Mouse (Mus musculus): Measurements from ENCODE around the gene Rasl12. TPM values are rescaled to one million over a fixed set of nuclear protein-coding genes. Genes with fewer than 3 reads are reported as not detected.

The Rasl12 gene
- polyA plus RNA-seq, 2 experiments, result 0.04 to 0.12 TPM

DNA sequence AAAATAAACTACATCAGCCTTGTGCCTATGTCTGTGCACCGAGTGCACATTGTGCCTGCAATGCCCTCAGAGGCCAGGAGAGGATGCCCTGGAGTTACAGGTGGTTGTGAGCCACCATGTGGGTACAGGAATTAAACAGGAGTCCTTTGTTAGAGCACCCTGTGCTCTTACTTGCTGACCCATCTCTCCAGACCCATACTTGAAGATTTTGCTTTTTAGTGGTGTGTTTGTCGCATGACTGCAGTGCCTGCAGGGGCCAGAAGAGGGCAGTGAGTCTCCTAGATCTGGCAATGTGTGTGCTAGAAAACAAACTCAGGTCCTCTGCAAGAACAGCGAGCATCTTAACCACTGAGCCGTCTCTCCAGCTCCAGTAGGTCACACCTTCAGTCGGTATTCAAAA lies 35.8 kb downstream of the Rasl12 start:
- H3K27ac ChIP-seq, result no peak overlapping the region
- peaks cover 4% of the 10 kb centered on the region in 2 experiments; a peak in 1 of 4 replicates for H3K4me1 ChIP-seq (replicated peaks; ENCODE audit: control insufficient read depth in 2 of 2, insufficient read depth in 2 of 2, low read length in 1 of 2)
- H3K4me2 ChIP-seq (ENCODE audit: low read depth), result no peak overlapping the region
- H3K4me3 ChIP-seq (ENCODE audit: insufficient read depth in 1 of 2, low read depth in 2 of 2, low read length in 2 of 2), result no peak overlapping the region
- DNase-seq (ENCODE audit: low read depth in 3 of 3, low spot score in 3 of 3), result peak; percentile 36 to 46 (median 45)
- no peaks in the 10 kb centered on the region for H3K36me3 ChIP-seq (replicated peaks; ENCODE audit: control insufficient read depth, insufficient read depth, low read depth)
- ATAC-seq (ENCODE audit: insufficient read depth), result no peak
- no peak overlapping the region for H3K9ac ChIP-seq (replicated peaks)
- no peak for TF ChIP-seq EP300 (IDR thresholded peaks at IDR 0.05; ENCODE audit: low read depth)
- peak; percentile 88 for TF ChIP-seq CTCF (IDR thresholded peaks at IDR 0.05; ENCODE audit: low read depth)
- no peaks in the 10 kb centered on the region for H3K9me3 ChIP-seq (ENCODE audit: control insufficient read depth, low read length)
- 41% methylated on average over 5 of the region's 5 CpGs for WGBS (ENCODE audit: insufficient replicate concordance)
- H3K27me3 ChIP-seq (ENCODE audit: control insufficient read depth, insufficient read depth, low read length), result no peaks in the 10 kb centered on the region

DNA sequence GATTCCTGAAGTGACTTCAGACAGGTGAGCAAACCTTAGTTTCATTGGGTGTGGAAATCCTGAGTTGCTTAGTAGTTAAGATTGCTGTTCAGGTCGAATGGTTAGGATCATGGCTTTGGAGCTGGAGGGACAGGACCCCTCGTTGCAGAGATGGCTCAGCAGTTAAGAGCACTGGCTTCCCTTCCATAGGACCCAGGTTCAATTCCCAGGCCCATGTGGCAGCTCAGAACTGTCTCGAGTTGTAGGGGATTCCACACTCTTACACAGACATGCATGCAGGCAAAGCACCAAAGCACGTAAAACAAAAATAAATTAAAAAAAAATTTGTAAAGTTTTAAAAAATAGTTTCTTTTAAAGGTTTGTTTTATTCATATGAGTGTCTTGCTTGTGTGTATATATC lies 36.9 kb downstream of the Rasl12 start:
- ATAC-seq (ENCODE audit: insufficient read depth), result no peak
- Histone ChIP-seq H3K4me1 (replicated peaks; ENCODE audit: control insufficient read depth in 2 of 2, insufficient read depth in 2 of 2, low read length in 1 of 2) (peaks cover 4% of the 10 kb centered on the region in 2 experiments; a peak in 1 of 4 replicates), H3K9ac (replicated peaks) (no peak overlapping the region), H3K27ac (no peak overlapping the region), H3K9me3 (ENCODE audit: control insufficient read depth, low read length) (no peaks in the 10 kb centered on the region), H3K4me3 (ENCODE audit: insufficient read depth in 1 of 2, low read depth in 2 of 2, low read length in 2 of 2) (no peak overlapping the region), H3K27me3 (ENCODE audit: control insufficient read depth, insufficient read depth, low read length) (no peaks in the 10 kb centered on the region), H3K36me3 (replicated peaks; ENCODE audit: control insufficient read depth, insufficient read depth, low read depth) (no peaks in the 10 kb centered on the region), H3K4me2 (ENCODE audit: low read depth) (no peak overlapping the region; the same call in 1 of the 2 replicates)
- WGBS (ENCODE audit: insufficient replicate concordance), result 62% methylated on average over 4 of the region's 4 CpGs
- DNase-seq (ENCODE audit: low read depth in 3 of 3, low spot score in 3 of 3), result no peak
- no peak for TF ChIP-seq CTCF (IDR thresholded peaks at IDR 0.05; ENCODE audit: low read depth)
- no peak for TF ChIP-seq EP300 (IDR thresholded peaks at IDR 0.05; ENCODE audit: low read depth)

DNA sequence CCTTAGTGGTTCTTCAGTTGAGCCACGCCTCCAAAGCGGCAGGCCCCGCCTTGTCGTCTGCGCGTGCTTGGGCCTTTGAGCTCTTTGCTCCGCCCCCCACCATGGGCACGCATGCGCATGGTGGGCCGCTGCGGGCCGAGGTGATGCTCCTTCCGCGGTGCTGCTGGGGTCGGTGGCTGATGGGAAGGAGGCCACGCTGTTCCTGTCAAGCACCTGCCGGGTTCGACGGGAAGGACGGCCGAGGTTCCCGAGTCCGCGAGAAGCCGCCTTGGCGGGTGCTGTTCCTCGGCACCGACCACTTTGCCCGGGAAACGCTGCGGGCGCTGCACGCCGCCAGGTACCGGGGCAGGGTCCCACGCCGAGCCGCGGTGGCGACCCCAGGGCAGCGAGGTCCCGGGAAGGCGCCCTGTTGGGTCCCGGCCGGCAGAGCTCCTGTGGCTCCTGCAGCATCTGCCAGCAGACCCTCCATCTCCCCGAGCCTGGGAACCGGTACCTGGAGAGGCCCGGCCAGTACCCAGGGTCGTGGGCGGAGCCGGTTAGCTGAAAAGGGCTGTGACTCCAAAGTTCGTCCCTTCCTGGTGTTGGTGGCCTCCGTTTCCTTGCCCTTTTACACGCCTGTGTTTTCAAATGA lies 37.5 kb downstream of the Rasl12 start, which contains the start of gene Mtfmt:
Gene Mtfmt (plus strand): TSS at position 112 of the 631 bp plus-strand sequence.
- H3K36me3 ChIP-seq (replicated peaks; ENCODE audit: control insufficient read depth, insufficient read depth, low read depth), result no peaks in the 10 kb centered on the region
- under 1% methylated on average over 54 of the region's 54 CpGs for WGBS (ENCODE audit: insufficient replicate concordance)
- no peak within 1 kb of the TSS for H3K27ac ChIP-seq

DNA sequence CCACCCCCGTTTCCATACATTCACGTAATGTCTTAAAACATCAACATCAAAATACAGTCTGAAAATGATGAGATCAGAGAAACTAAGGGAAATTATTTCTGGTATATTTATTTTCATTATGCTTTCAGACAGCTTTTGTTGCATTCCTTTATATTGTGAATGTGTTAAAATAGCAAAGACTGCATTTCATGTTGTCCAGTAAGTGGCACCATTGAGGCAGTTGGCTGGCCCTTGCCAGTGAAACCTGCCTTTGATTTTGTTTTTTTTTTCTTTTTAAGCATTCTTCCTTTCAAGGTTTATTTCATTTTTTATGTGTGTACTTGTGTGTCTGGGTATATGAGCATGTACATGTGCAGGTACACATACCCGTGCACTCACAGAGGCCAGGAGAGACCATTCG lies 46.4 kb downstream of the Rasl12 start:
- H3K9ac ChIP-seq (replicated peaks), result no peak overlapping the region
- no peak overlapping the region for H3K27ac ChIP-seq
- peaks cover 17% of the 10 kb centered on the region for H3K36me3 ChIP-seq (replicated peaks; ENCODE audit: control insufficient read depth, insufficient read depth, low read depth)
- ATAC-seq (ENCODE audit: insufficient read depth), result no peak
- H3K4me1 ChIP-seq (replicated peaks; ENCODE audit: control insufficient read depth in 2 of 2, insufficient read depth in 2 of 2, low read length in 1 of 2), result no peaks in the 10 kb centered on the region
- no peaks in the 10 kb centered on the region for H3K9me3 ChIP-seq (ENCODE audit: control insufficient read depth, low read length)
- H3K4me3 ChIP-seq (ENCODE audit: insufficient read depth in 1 of 2, low read depth in 2 of 2, low read length in 2 of 2), result no peak overlapping the region
- no peak for DNase-seq (ENCODE audit: low read depth in 3 of 3, low spot score in 3 of 3)
- WGBS (ENCODE audit: insufficient replicate concordance), result 87% methylated on average over 4 of the region's 4 CpGs
- no peak for TF ChIP-seq EP300 (IDR thresholded peaks at IDR 0.05; ENCODE audit: low read depth)
- no peak for TF ChIP-seq CTCF (IDR thresholded peaks at IDR 0.05; ENCODE audit: low read depth)
- no peak overlapping the region for H3K4me2 ChIP-seq (ENCODE audit: low read depth)
- H3K27me3 ChIP-seq (ENCODE audit: control insufficient read depth, insufficient read depth, low read length), result no peaks in the 10 kb centered on the region

More for the DNA sequence above, 37.5 kb downstream of the Rasl12 start, which contains the start of gene Mtfmt:
- peak; percentile 93 for ATAC-seq (ENCODE audit: insufficient read depth)
- H3K4me1 ChIP-seq (replicated peaks; ENCODE audit: control insufficient read depth in 2 of 2, insufficient read depth in 2 of 2, low read length in 1 of 2), result peaks cover 4% of the 10 kb centered on the region in 2 experiments; a peak in 1 of 4 replicates
- peak within 1 kb of the TSS; percentile 75 for H3K4me2 ChIP-seq (ENCODE audit: low read depth)
- H3K9ac ChIP-seq (replicated peaks), result peak within 1 kb of the TSS; percentile 76
- no peak for TF ChIP-seq EP300 (IDR thresholded peaks at IDR 0.05; ENCODE audit: low read depth)
- no peak for TF ChIP-seq CTCF (IDR thresholded peaks at IDR 0.05; ENCODE audit: low read depth)
- no peaks in the 10 kb centered on the region for H3K27me3 ChIP-seq (ENCODE audit: control insufficient read depth, insufficient read depth, low read length)
- H3K9me3 ChIP-seq (ENCODE audit: control insufficient read depth, low read length), result no peaks in the 10 kb centered on the region
- peak within 1 kb of the TSS; percentile 73 to 80 for H3K4me3 ChIP-seq (ENCODE audit: insufficient read depth in 1 of 2, low read depth in 2 of 2, low read length in 2 of 2)
- peak; percentile 85 to 92 (median 85) for DNase-seq (ENCODE audit: low read depth in 3 of 3, low spot score in 3 of 3)

DNA sequence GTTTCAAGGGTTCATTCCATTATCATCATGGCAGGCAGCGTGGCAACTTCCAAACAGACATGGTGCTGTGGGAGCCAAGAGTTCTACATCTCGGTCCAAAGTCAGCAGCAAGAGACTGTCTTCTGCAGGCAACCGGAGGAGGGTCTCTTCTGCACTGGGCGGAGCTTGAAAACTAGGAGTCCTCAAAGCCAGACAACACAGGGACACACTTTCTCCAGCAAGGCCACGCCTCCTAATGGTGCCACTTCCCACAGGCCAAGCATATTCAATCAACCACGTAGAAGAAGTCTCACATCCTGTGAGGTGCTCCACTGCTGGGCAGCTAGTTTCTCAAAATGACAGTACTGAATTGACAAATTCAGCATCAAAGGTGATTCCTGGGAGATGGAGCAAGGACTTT lies 49.6 kb downstream of the Rasl12 start:
- no peaks in the 10 kb centered on the region for H3K27me3 ChIP-seq (ENCODE audit: control insufficient read depth, insufficient read depth, low read length)
- 76% methylated on average over 6 of the region's 6 CpGs for WGBS (ENCODE audit: insufficient replicate concordance)
- H3K27ac ChIP-seq, result no peak overlapping the region
- TF ChIP-seq EP300 (IDR thresholded peaks at IDR 0.05; ENCODE audit: low read depth) (no peak), CTCF (IDR thresholded peaks at IDR 0.05; ENCODE audit: low read depth) (no peak)
- H3K4me1 ChIP-seq (replicated peaks; ENCODE audit: control insufficient read depth in 2 of 2, insufficient read depth in 2 of 2, low read length in 1 of 2), result no peaks in the 10 kb centered on the region
- H3K36me3 ChIP-seq (replicated peaks; ENCODE audit: control insufficient read depth, insufficient read depth, low read depth), result peaks cover 19% of the 10 kb centered on the region
- no peaks in the 10 kb centered on the region for H3K9me3 ChIP-seq (ENCODE audit: control insufficient read depth, low read length)
- DNase-seq (ENCODE audit: low read depth in 3 of 3, low spot score in 3 of 3) (no peak), ATAC-seq (ENCODE audit: insufficient read depth) (no peak)
- no peak overlapping the region for H3K4me2 ChIP-seq (ENCODE audit: low read depth)
- no peak overlapping the region for H3K4me3 ChIP-seq (ENCODE audit: insufficient read depth in 1 of 2, low read depth in 2 of 2, low read length in 2 of 2)
- no peak overlapping the region for H3K9ac ChIP-seq (replicated peaks)
